ENCODE assay signal across 23 mouse cellular contexts in genomic region chr7:66278001-66278400, GRCm38 (mm10).
DNase-seq lines count a peak whose midpoint lies in the region; ATAC-seq and TF ChIP-seq lines count a peak whose summit lies in the region.
"Had no signal": no experiment of that assay in that cellular context is flagged by ENCODE, and none has a peak within 500 bp of the region (broad histone marks: within the 10 kb centered on the region; RNA-seq: fewer than 3 reads in every experiment).

No protein-coding gene starts in this region.

- peak; percentile 18 for DNase-seq in lung, adult 2 months
- DNase-seq in lung, postnatal 10 days: no peak
- peak; percentile 30 for DNase-seq in lung, embryonic 14.5 days
- DNase-seq in lung, postnatal 25 days (ENCODE audit: low spot score): peak; percentile 46
- DNase-seq: adrenal gland, postnatal 10 days; adrenal gland, postnatal 36 days; cerebellum, adult 18-20 months; cerebellum, adult 9-10 months; cerebellum, postnatal 14 days; gastrocnemius, postnatal 25 days; heart, adult 2 months; heart, postnatal 14 days; heart, postnatal 4 days had no signal

- no peak overlapping the region for H3K4me3 ChIP-seq in lung, adult 2 months (replicated peaks; ENCODE audit: extremely low read depth, low read depth, low read length)
- H3K4me3 ChIP-seq in lung, embryonic 14.5 days (ENCODE audit: low read depth, low read length): no peak overlapping the region
- no peak overlapping the region for H3K4me3 ChIP-seq in forebrain, embryonic 15.5 days
- H3K4me3 ChIP-seq in heart, embryonic 11.5 days (ENCODE audit: low read depth, low read length): no peak overlapping the region
- H3K4me3 ChIP-seq: heart, adult 2 months; heart, embryonic 12.5 days; heart, embryonic 15.5 days had no signal

- peaks cover 49% of the 10 kb centered on the region for H3K36me3 ChIP-seq in lung, embryonic 14.5 days (ENCODE audit: insufficient read depth)
- no peaks in the 10 kb centered on the region for H3K36me3 ChIP-seq in forebrain, embryonic 15.5 days
- peaks cover 3% of the 10 kb centered on the region; the same call in 1 of the 2 replicates for H3K36me3 ChIP-seq in heart, embryonic 11.5 days (ENCODE audit: control insufficient read depth, insufficient read depth, low read length)

- ATAC-seq in lung, embryonic 14.5 days (ENCODE audit: insufficient read depth): no peak
- ATAC-seq in forebrain, embryonic 15.5 days (replicated peaks): no peak
- ATAC-seq in heart, embryonic 11.5 days (replicated peaks; ENCODE audit: insufficient number of reproducible peaks, low FRiP score, low TSS enrichment): no peak
- ATAC-seq in granulocyte monocyte progenitor cell, adult 5-6 weeks (replicated peaks; ENCODE audit: poor library complexity, severe bottlenecking): no peak
- ATAC-seq: CD4-positive, CD25-positive, alpha-beta regulatory T cell, adult 4 months; forebrain, embryonic 14.5 days; hindbrain, postnatal 0 days; inflammation-experienced regulatory T-cells, adult 6 months had no signal

- no peaks in the 10 kb centered on the region for H3K4me1 ChIP-seq in lung, adult 2 months (ENCODE audit: control insufficient read depth, insufficient read depth, low read length)
- no peaks in the 10 kb centered on the region for H3K4me1 ChIP-seq in lung, embryonic 14.5 days (ENCODE audit: insufficient read depth)
- H3K4me1 ChIP-seq in forebrain, embryonic 15.5 days: 0 out of 2 replicates have a peak, but pooled peaks cover 3% of the 10 kb centered on the region
- H3K4me1 ChIP-seq in heart, embryonic 11.5 days (ENCODE audit: control insufficient read depth, insufficient read depth, low read length): no peaks in the 10 kb centered on the region
- H3K4me1 ChIP-seq: heart, embryonic 15.5 days had no signal

- H3K9ac ChIP-seq in lung, embryonic 14.5 days: no peak overlapping the region
- no peak overlapping the region for H3K9ac ChIP-seq in forebrain, embryonic 15.5 days (replicated peaks)
- no peak overlapping the region for H3K9ac ChIP-seq in heart, embryonic 11.5 days (ENCODE audit: low read depth, low read length)
- H3K9ac ChIP-seq: heart, embryonic 12.5 days; heart, embryonic 15.5 days; hindbrain, embryonic 14.5 days had no signal

- no peaks in the 10 kb centered on the region for H3K27me3 ChIP-seq in lung, embryonic 14.5 days (ENCODE audit: insufficient read depth, low read length)
- H3K27me3 ChIP-seq in forebrain, embryonic 15.5 days: no peaks in the 10 kb centered on the region
- H3K27me3 ChIP-seq in heart, embryonic 11.5 days (ENCODE audit: control insufficient read depth, insufficient read depth, low read length): no peaks in the 10 kb centered on the region
- H3K27me3 ChIP-seq: heart, embryonic 12.5 days; heart, embryonic 15.5 days had no signal

- TF ChIP-seq CTCF in lung, adult 2 months (IDR thresholded peaks at IDR 0.05; ENCODE audit: insufficient read depth, low read length): no peak
- TF ChIP-seq CTCF in lung, embryonic 14.5 days (IDR thresholded peaks at IDR 0.05; ENCODE audit: low read depth): no peak

- no peak for TF ChIP-seq POLR2A in lung, adult 2 months (IDR thresholded peaks at IDR 0.05; ENCODE audit: borderline replicate concordance, extremely low read depth, low read depth, low read length)

- no peaks in the 10 kb centered on the region for H3K9me3 ChIP-seq in lung, embryonic 14.5 days (ENCODE audit: low read depth, low read length)
- no peaks in the 10 kb centered on the region for H3K9me3 ChIP-seq in forebrain, embryonic 15.5 days
- no peaks in the 10 kb centered on the region for H3K9me3 ChIP-seq in heart, embryonic 11.5 days (replicated peaks; ENCODE audit: control insufficient read depth, low read length)
- H3K9me3 ChIP-seq: heart, embryonic 12.5 days; heart, embryonic 15.5 days had no signal

- no peak overlapping the region for H3K27ac ChIP-seq in lung, embryonic 14.5 days (ENCODE audit: low read depth)
- H3K27ac ChIP-seq in forebrain, embryonic 15.5 days (replicated peaks): no peak overlapping the region
- no peak overlapping the region for H3K27ac ChIP-seq in heart, embryonic 11.5 days (ENCODE audit: low read depth, low read length)
- H3K27ac ChIP-seq: heart, adult 2 months; heart, embryonic 15.5 days; hindbrain, embryonic 14.5 days; hindbrain, postnatal 0 days had no signal

- 68% methylated on average over 3 of the region's 3 CpGs for WGBS in lung, adult 2 months
- WGBS in lung, embryonic 14.5 days: 74% methylated on average over 3 of the region's 3 CpGs
- WGBS in forebrain, embryonic 15.5 days: 69% methylated on average over 3 of the region's 3 CpGs
- WGBS in heart, embryonic 11.5 days (ENCODE audit: insufficient replicate concordance): 83% methylated on average over 3 of the region's 3 CpGs

- no peak overlapping the region for H3K4me2 ChIP-seq in lung, embryonic 14.5 days
- H3K4me2 ChIP-seq in forebrain, embryonic 15.5 days (replicated peaks): no peak overlapping the region
- H3K4me2 ChIP-seq in heart, embryonic 11.5 days: no peak overlapping the region
- H3K4me2 ChIP-seq: heart, embryonic 12.5 days; heart, embryonic 15.5 days; hindbrain, embryonic 14.5 days had no signal
